Mouse (Mus musculus) liver, adult 2 months (tissue): ENCODE measurements around the gene Ccdc114. TPM values are rescaled to one million over a fixed set of nuclear protein-coding genes. Genes with fewer than 3 reads are reported as not detected.

Source experiments
- DNase-seq: peaks from one replicate; pipeline ENCODE4 v3.0.0-alpha.2; 2011; ENCODE audit warnings: low read depth, low spot score; ENCODE audit errors: extremely low read depth
- H3K27ac ChIP-seq: fragments of 200-500 bp; replicated peaks from 2 replicates; pipeline ENCODE4 v1.5.1; 2012; ENCODE audit warnings: low read depth, mild to moderate bottlenecking, control low read depth, inconsistent platforms, low read length; ENCODE audit not compliant: insufficient read depth
- H3K27me3 ChIP-seq: fragments of 200-500 bp; 2 replicates; pipeline ENCODE4 v1.6.1; 2012; ENCODE audit warnings: mild to moderate bottlenecking, moderate library complexity, low read length, inconsistent platforms; ENCODE audit not compliant: control insufficient read depth, insufficient read depth
- H3K36me3 ChIP-seq: fragments of 200-500 bp; 2 replicates; pipeline ENCODE4 v1.6.1; 2012; ENCODE audit warnings: low read length, inconsistent platforms; ENCODE audit not compliant: control insufficient read depth, insufficient read depth
- H3K4me1 ChIP-seq: fragments of 200-500 bp; 2 replicates; pipeline ENCODE4 v1.6.1; 2011; ENCODE audit warnings: low read length; ENCODE audit not compliant: control insufficient read depth, insufficient read depth
- H3K4me3 ChIP-seq: fragments of 200-500 bp; 2 replicates; pipeline ENCODE4 v1.5.1; 2011; ENCODE audit warnings: low read depth, mild to moderate bottlenecking, control low read depth, low read length, moderate library complexity; ENCODE audit not compliant: insufficient read depth
- H3K79me2 ChIP-seq: fragments of 200-500 bp; 2 replicates; pipeline ENCODE4 v1.6.1; 2012; ENCODE audit warnings: inconsistent platforms, mild to moderate bottlenecking, low read length, moderate library complexity; ENCODE audit not compliant: control insufficient read depth, insufficient read depth
- H3K9ac ChIP-seq: fragments of 200-500 bp; 2 replicates; pipeline ENCODE4 v1.6.1; 2012; ENCODE audit warnings: low read depth, mild to moderate bottlenecking, control low read depth, inconsistent platforms, low read length
- CTCF ChIP-seq: fragments of 200-500 bp; IDR thresholded peaks from 2 replicates; pipeline ENCODE4 v1.5.1; 2011; ENCODE audit warnings: low read depth, low read length, control low read depth
- POLR2A ChIP-seq: fragments of 200-500 bp; IDR thresholded peaks from 2 replicates; pipeline ENCODE4 v1.6.1; 2011; ENCODE audit warnings: low read length, control low read depth; ENCODE audit not compliant: insufficient read depth; ENCODE audit errors: extremely low read depth
- WGBS: fragments of 180-500 bp; shearing (Covaris S2); methylation state at CpG from one replicate; pipeline ENCODE4 v1.1.7; 2018; 5-methylcytosine and 5-hydroxymethylcytosine counted together
- polyA plus RNA-seq: library from polyadenylated mRNA; depleted of rRNA; stranded (reverse); fragments of >200 nt; gene quantifications from 2 replicates; pipeline ENCODE4 v1.2.3, GENCODE M21; 2012; rRNA removed
- total RNA-seq: library from RNA; depleted of rRNA; stranded (reverse); fragments of >200 nt; gene quantifications from 2 replicates; pipeline ENCODE4 v1.2.3, GENCODE M21; 2014; rRNA removed

Ccdc114 gene
- total and polyA plus RNA-seq, 2 experiments = 0.18 to 0.32 TPM

- peak; percentile 46 for DNase-seq
- WGBS = 35% methylated on average over 6 of the region's 6 CpGs
Measured at GRCm38 (mm10) chr7:45974103-45974502, 50.2 kb downstream of the Ccdc114 start.

GRCm38 (mm10) chr7:45974512-45974911 lies 50.6 kb downstream of the Ccdc114 start:
- no peak overlapping the region for H3K4me3 ChIP-seq
- peaks cover 13% of the 10 kb centered on the region; the same call in 1 of the 2 replicates for H3K36me3 ChIP-seq
- no peak for DNase-seq
- WGBS = 79% methylated on average over 6 of the region's 6 CpGs
- no peak overlapping the region for H3K27ac ChIP-seq
- no peak for TF ChIP-seq CTCF
- no peak for TF ChIP-seq POLR2A
- no peaks in the 10 kb centered on the region for H3K27me3 ChIP-seq
- H3K9ac ChIP-seq = no peak overlapping the region
- H3K79me2 ChIP-seq = no peaks in the 10 kb centered on the region
- H3K4me1 ChIP-seq = no peaks in the 10 kb centered on the region

More at GRCm38 (mm10) chr7:45974103-45974502, 50.2 kb downstream of the Ccdc114 start:
- Histone ChIP-seq H3K27ac (no peak overlapping the region), H3K79me2 (no peaks in the 10 kb centered on the region), H3K9ac (no peak overlapping the region), H3K27me3 (no peaks in the 10 kb centered on the region), H3K4me1 (no peaks in the 10 kb centered on the region), H3K36me3 (peaks cover 13% of the 10 kb centered on the region; the same call in 1 of the 2 replicates), H3K4me3 (no peak overlapping the region)
- no peak for TF ChIP-seq POLR2A
- no peak for TF ChIP-seq CTCF

- Histone ChIP-seq H3K4me1 (no peaks in the 10 kb centered on the region), H3K79me2 (no peaks in the 10 kb centered on the region), H3K9ac (no peak overlapping the region), H3K36me3 (peaks cover 31% of the 10 kb centered on the region; the same call in 1 of the 2 replicates), H3K27me3 (no peaks in the 10 kb centered on the region), H3K4me3 (no peak overlapping the region), H3K27ac (no peak overlapping the region)
- 86% methylated on average over 5 of the region's 5 CpGs for WGBS
- TF ChIP-seq POLR2A (no peak), CTCF (no peak)
- DNase-seq = no peak
Measured at GRCm38 (mm10) chr7:45981612-45982011, 57.7 kb downstream of the Ccdc114 start.

GRCm38 (mm10) chr7:45986893-45987292 lies 63.0 kb downstream of the Ccdc114 start:
- TF ChIP-seq CTCF (no peak), POLR2A (no peak)
- Histone ChIP-seq H3K9ac (no peak overlapping the region), H3K27me3 (no peaks in the 10 kb centered on the region), H3K4me3 (no peak overlapping the region), H3K4me1 (no peaks in the 10 kb centered on the region), H3K36me3 (peaks cover 41% of the 10 kb centered on the region; the same call in 1 of the 2 replicates), H3K79me2 (no peaks in the 10 kb centered on the region), H3K27ac (no peak overlapping the region)
- 90% methylated on average over 6 of the region's 6 CpGs for WGBS
- peak; percentile 42 for DNase-seq

- Histone ChIP-seq H3K9ac (no peak overlapping the region), H3K36me3 (peaks cover 38% of the 10 kb centered on the region; the same call in 1 of the 2 replicates), H3K4me1 (no peaks in the 10 kb centered on the region), H3K27me3 (no peaks in the 10 kb centered on the region), H3K27ac (no peak overlapping the region), H3K79me2 (no peaks in the 10 kb centered on the region), H3K4me3 (no peak overlapping the region)
- WGBS = 23% methylated on average over 1 of the region's 1 CpGs
- no peak for TF ChIP-seq POLR2A
- no peak for TF ChIP-seq CTCF
- peak; percentile 72 for DNase-seq
Measured at GRCm38 (mm10) chr7:45988344-45988743, 64.5 kb downstream of the Ccdc114 start.

- peaks cover 48% of the 10 kb centered on the region; the same call in 1 of the 2 replicates for H3K36me3 ChIP-seq
- peak; percentile 85 for DNase-seq
- no peaks in the 10 kb centered on the region for H3K27me3 ChIP-seq
- WGBS = 20% methylated on average over 8 of the region's 8 CpGs
- no peak overlapping the region for H3K4me3 ChIP-seq
- H3K79me2 ChIP-seq = no peaks in the 10 kb centered on the region
- H3K9ac ChIP-seq = no peak overlapping the region
- H3K27ac ChIP-seq = peak overlapping the region; percentile 33; the same call in 1 of the 2 replicates
- TF ChIP-seq POLR2A (no peak), CTCF (no peak)
- no peaks in the 10 kb centered on the region for H3K4me1 ChIP-seq
Measured at GRCm38 (mm10) chr7:45992470-45992869, 68.6 kb downstream of the Ccdc114 start.

Other genes with a start within 250 kb of the Ccdc114 start
- not detected in 2 replicates for gene Ntn5, start 240.1 kb upstream of the Ccdc114 start, total RNA-seq
- gene Ntn5, start 240.1 kb upstream of the Ccdc114 start, polyA plus RNA-seq = not detected in 2 replicates
- gene Sec1, start 229.7 kb upstream of the Ccdc114 start, total RNA-seq = not detected in 2 replicates
- not detected in 2 replicates for gene Sec1, start 229.7 kb upstream of the Ccdc114 start, polyA plus RNA-seq
- gene Car11, start 224.2 kb upstream of the Ccdc114 start, total RNA-seq = 0.09 and 0.13 TPM in 2 replicates
- gene Car11, start 224.2 kb upstream of the Ccdc114 start, polyA plus RNA-seq = 0.59 and 1.6 TPM in 2 replicates
- 93.0 and 110 TPM in 2 replicates for gene Dbp, start 219.0 kb upstream of the Ccdc114 start, total RNA-seq
- gene Dbp, start 219.0 kb upstream of the Ccdc114 start, polyA plus RNA-seq = 8.6 and 17.0 TPM in 2 replicates
- 436 and 542 TPM in 2 replicates for gene Rpl18, start 208.6 kb upstream of the Ccdc114 start, total RNA-seq
- 366 and 534 TPM in 2 replicates for gene Rpl18, start 208.6 kb upstream of the Ccdc114 start, polyA plus RNA-seq
- 13.4 and 15.2 TPM in 2 replicates for gene Sphk2, start 206.1 kb upstream of the Ccdc114 start, total RNA-seq
- 62.9 and 80.1 TPM in 2 replicates for gene Sphk2, start 206.1 kb upstream of the Ccdc114 start, polyA plus RNA-seq
- gene Fam83e, start 202.9 kb upstream of the Ccdc114 start, total RNA-seq = 0.18 TPM in 1 of 2 replicates, not detected in the other
- gene Fam83e, start 202.9 kb upstream of the Ccdc114 start, polyA plus RNA-seq = 0.05 and 0.10 TPM in 2 replicates
- not detected in 2 replicates for gene Spaca4, start 198.3 kb upstream of the Ccdc114 start, total RNA-seq
- not detected in 2 replicates for gene Spaca4, start 198.3 kb upstream of the Ccdc114 start, polyA plus RNA-seq
- gene Lmtk3, start 140.3 kb upstream of the Ccdc114 start, total RNA-seq = not detected in 2 replicates
- gene Lmtk3, start 140.3 kb upstream of the Ccdc114 start, polyA plus RNA-seq = 0.02 TPM in 1 of 2 replicates, not detected in the other
- not detected in 2 replicates for gene Sult2b1, start 139.4 kb upstream of the Ccdc114 start, total RNA-seq
- gene Sult2b1, start 139.4 kb upstream of the Ccdc114 start, polyA plus RNA-seq = 0.10 TPM in 1 of 2 replicates, not detected in the other
- gene Cyth2, start 109.5 kb upstream of the Ccdc114 start, total RNA-seq = 18.1 and 20.9 TPM in 2 replicates
- gene Cyth2, start 109.5 kb upstream of the Ccdc114 start, polyA plus RNA-seq = 14.2 and 14.8 TPM in 2 replicates
- 0.07 TPM in 1 of 2 replicates, not detected in the other for gene Kcnj14, start 99.3 kb upstream of the Ccdc114 start, total RNA-seq
- 0.11 TPM in 1 of 2 replicates, not detected in the other for gene Kcnj14, start 99.3 kb upstream of the Ccdc114 start, polyA plus RNA-seq
- gene Grwd1, start 93.1 kb upstream of the Ccdc114 start, total RNA-seq = 5.3 and 6.8 TPM in 2 replicates
- gene Grwd1, start 93.1 kb upstream of the Ccdc114 start, polyA plus RNA-seq = 7.5 and 11.0 TPM in 2 replicates
- gene Kdelr1, start 51.3 kb upstream of the Ccdc114 start, total RNA-seq = 68.9 and 85.4 TPM in 2 replicates
- 253 and 258 TPM in 2 replicates for gene Kdelr1, start 51.3 kb upstream of the Ccdc114 start, polyA plus RNA-seq
- gene Grin2d, start 45.7 kb upstream of the Ccdc114 start, total RNA-seq = under 0.01 and 0.07 TPM in 2 replicates
- gene Grin2d, start 45.7 kb upstream of the Ccdc114 start, polyA plus RNA-seq = 0.19 and 0.20 TPM in 2 replicates
- not detected in 2 replicates for gene Syngr4, start 27.4 kb upstream of the Ccdc114 start, total RNA-seq
- 0.12 TPM in 1 of 2 replicates, not detected in the other for gene Syngr4, start 27.4 kb upstream of the Ccdc114 start, polyA plus RNA-seq
- 16.6 and 27.7 TPM in 2 replicates for gene Tmem143, start 27.1 kb upstream of the Ccdc114 start, total RNA-seq
- 53.7 and 59.5 TPM in 2 replicates for gene Tmem143, start 27.1 kb upstream of the Ccdc114 start, polyA plus RNA-seq
- 2.1 and 3.6 TPM in 2 replicates for gene Emp3, start 2.7 kb upstream of the Ccdc114 start, total RNA-seq
- 8.5 and 13.6 TPM in 2 replicates for gene Emp3, start 2.7 kb upstream of the Ccdc114 start, polyA plus RNA-seq
- 86.3 and 116 TPM in 2 replicates for gene Abcc6, start 106.2 kb downstream of the Ccdc114 start, total RNA-seq
- gene Abcc6, start 106.2 kb downstream of the Ccdc114 start, polyA plus RNA-seq = 120 and 192 TPM in 2 replicates
- gene Nomo1, start 109.6 kb downstream of the Ccdc114 start, total RNA-seq = 15.3 and 21.7 TPM in 2 replicates
- 16.9 and 19.7 TPM in 2 replicates for gene Nomo1, start 109.6 kb downstream of the Ccdc114 start, polyA plus RNA-seq
- gene Kcnj11, start 176.7 kb downstream of the Ccdc114 start, total RNA-seq = not detected in 2 replicates
- not detected in 2 replicates for gene Kcnj11, start 176.7 kb downstream of the Ccdc114 start, polyA plus RNA-seq